Mouse (Mus musculus) B cell, adult 2 months (primary cell): ENCODE data around the gene Dgkq.

ENCODE experiments used
- DNase-seq, 2 experiments: peaks; one replicate each; pipeline ENCODE4 v3.0.0; 2022

Gene Dgkq

DNA sequence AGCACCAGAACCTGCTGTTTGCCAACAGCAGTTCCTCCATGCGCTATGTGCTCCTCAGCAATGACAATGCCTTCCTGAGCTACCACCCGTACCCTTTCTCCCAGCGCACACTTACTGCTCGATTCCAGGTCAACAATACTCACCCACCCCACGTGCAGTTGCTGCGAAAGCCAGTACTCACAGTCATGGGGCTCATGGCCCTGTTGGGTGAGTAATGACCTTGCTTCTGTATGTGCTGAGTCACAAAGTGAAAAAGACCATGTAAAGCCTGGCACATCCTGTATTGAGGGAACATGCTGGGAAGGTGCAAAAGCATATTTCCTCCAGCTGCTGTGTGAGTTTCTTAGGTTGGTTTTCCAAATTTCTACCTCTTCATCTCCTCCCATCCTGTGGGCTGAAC, 11.4 kb upstream of the Dgkq start:
- no peak for DNase-seq

DNA sequence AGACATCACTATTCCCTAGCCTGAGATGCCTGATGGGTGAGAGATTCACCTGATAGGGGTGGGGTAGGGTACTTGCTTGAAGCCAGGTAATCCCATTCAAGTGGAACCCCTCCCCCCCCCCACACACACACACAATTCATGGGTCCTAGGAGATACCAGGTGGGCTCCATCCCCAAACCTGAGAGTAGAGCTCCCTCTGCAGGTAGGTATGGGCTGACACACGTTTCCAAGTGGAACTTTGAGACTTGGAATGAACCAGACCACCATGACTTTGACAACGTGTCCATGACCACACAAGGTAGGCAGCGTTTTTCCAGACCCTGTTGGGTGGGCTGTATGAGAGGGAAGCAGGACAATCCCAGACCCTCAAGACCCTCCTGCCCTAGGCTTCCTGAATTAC, 10.4 kb upstream of the Dgkq start:
- DNase-seq, result no peak

DNA sequence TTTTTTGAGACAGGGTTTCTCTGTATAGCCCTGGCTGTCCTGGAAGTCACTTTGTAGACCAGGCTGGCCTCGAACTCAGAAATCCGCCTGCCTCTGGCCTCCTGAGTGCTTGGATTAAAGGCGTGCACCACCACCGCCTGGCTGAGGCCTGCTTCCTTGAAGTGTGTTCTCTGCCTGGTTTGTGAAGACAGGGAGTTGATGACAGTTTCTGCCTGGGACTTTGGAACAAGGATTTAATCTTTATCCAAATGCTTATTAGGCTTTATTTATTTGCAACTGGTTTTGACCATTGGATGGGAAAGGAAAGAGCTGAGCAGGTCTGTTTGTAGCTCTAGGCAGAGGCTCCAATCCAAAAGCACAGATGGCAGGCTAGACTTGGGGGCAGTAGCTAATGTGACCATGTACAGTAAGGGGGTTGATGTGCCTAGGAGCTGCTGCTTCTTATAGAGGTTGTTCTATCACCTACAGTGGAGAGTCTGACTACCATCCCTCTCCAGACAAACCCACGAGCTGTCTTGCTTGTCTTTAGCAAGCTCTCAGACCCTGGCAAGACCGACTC, 8.9 kb upstream of the Dgkq start:
- DNase-seq, result no peak

- DNase-seq, result no peak
Observed at GRCm38 (mm10) chr5:108677605-108678295, 8.3 kb upstream of the Dgkq start.

GRCm38 (mm10) chr5:108676772-108677498, 7.5 kb upstream of the Dgkq start:
- no peak for DNase-seq

DNA sequence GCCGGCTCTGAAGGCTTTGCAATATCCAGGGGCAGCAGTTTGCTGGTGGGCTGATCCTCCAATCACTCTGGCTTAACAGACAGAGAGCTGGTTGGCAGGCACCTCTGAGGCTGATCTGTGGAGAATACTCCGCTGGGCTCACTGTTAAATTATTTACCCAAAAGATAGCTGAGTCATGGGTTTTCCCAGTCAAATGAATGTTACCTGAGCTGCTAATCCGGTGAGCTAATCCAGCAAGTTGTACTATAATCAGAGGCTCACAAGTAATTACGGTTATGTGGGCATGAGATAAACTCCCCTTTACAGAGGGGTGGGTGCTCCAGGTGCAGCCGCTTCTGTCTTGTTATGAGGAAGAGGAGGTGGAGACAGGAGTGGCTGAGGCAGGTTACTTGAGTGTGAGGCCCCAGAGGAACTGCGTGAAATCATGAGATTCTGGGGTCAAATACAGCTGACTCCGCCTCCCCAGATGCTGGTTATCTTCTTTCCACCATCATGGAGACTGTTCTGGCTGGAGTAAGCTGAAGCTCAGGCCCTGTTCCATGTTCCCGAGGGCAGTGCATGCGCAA, 5.9 kb upstream of the Dgkq start, which contains the start of gene Slc26a1:
TSS of gene Slc26a1 (minus strand) at position 319 of the 566 bp plus-strand sequence.
- no peak for DNase-seq

DNA sequence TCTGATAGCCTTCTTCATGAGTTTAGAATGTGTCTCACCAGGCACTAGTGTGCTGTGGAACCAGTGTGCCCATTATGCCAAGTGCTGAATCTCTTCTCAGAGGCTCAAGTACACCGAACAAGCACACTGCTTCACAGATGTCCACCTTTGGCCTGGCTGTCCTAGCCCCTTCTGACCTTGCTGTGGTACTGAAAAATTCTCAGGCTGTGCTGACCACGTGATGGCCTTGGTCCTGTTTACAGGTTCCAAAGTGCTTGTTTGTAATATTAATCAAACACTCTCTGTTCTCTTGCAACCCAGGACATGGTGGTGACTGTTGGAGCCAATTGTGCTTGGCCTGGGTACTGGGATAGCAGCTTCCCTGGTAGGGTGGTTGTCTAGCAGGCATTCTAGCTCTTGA, 5.2 kb upstream of the Dgkq start:
- DNase-seq, result no peak

DNA sequence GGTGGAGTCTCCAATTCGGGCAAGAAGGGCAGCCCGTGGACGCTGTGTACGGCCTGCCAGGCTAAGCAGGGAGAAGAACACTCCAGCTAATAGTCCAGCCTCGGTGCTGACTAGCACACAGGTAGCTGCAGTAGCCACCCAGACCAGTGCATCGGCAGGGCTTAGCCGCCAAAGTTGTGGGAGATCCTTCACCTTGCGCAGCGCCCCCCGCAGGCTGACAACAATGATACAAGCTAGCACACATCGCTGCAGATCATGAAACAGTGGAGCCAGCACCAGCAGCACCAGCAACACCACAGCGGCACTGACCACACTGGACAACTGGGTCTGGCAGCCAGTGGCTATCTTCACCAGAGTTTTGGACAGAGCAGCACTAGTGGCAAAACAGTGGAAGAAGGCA, 2.3 kb upstream of the Dgkq start:
- peak in 1 of 2 experiments; percentile 17 for DNase-seq

DNA sequence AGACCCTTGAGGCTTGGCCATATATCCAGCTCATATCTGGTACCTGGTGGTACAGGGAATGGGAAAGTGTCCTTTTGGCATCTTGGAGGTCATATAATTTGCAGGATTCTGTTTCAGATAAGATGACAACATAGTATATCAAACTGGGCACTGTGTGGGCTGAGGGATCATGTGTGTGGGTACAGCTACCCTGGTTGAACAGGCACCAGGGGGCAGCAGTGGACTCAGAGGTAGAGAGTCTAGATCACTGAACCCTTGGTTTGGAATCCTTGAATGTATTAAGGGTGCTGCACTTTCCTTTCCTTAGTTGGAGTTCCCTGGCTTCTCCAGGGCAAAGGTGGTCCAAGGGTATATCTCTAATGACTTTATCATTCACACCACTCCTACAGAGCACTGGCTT, 1.3 kb upstream of the Dgkq start:
- peak; percentile 56 to 61 for DNase-seq

- peak in 1 of 2 experiments; percentile 8 for DNase-seq
Observed at GRCm38 (mm10) chr5:108669986-108670385, 514 bp upstream of the Dgkq start.

GRCm38 (mm10) chr5:108668387-108668932, 1.0 kb downstream of the Dgkq start:
- DNase-seq, result no peak

DNA sequence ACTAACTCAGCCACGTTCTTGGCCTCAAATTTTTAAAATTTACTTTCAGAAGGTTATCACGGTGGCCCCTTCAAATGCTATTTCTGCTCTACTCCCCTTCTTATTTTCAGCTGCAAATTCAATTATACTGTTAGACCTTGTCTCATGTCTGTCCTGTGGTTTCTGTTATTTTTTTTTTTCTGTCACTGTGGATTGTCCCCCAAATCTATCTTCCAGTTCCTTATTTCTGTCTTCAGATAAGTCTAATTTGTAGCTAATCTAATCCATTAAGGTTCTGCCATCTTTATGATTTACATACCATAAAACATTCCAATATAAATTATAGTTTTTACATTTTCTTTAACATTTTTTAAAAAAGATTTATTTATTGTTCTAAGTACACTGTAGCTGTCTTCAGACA, 2.1 kb downstream of the Dgkq start:
- no peak for DNase-seq

DNA sequence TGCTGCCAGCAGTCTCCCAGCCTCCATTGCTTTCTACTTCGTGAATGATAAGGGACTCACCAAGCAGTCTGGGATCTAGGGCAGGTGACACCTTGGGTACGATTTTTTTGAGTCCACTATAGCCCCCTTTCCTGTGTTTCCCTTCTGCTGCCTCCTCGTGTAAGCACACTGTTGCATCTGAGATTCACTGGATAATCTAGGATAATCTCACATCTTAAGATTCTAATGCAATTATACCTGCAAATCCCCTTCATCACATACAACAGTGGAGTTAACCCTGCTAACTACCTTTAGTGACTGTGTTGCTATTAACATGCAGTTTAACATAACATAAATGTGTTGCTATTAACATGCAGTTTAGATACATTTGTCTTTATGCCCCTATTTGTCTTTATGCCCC, 4.4 kb downstream of the Dgkq start:
- DNase-seq, result no peak

- DNase-seq, result no peak
Observed at GRCm38 (mm10) chr5:108662772-108663171, 6.7 kb downstream of the Dgkq start.

- DNase-seq, result peak; percentile 92
Observed at GRCm38 (mm10) chr5:108660632-108661268, 8.7 kb downstream of the Dgkq start.

- DNase-seq, result peak in 1 of 2 experiments; percentile 20
Observed at GRCm38 (mm10) chr5:108659698-108660631, 9.5 kb downstream of the Dgkq start, which contains the start of gene Idua. Gene Idua (plus strand): TSS chr5:108660331.

DNA sequence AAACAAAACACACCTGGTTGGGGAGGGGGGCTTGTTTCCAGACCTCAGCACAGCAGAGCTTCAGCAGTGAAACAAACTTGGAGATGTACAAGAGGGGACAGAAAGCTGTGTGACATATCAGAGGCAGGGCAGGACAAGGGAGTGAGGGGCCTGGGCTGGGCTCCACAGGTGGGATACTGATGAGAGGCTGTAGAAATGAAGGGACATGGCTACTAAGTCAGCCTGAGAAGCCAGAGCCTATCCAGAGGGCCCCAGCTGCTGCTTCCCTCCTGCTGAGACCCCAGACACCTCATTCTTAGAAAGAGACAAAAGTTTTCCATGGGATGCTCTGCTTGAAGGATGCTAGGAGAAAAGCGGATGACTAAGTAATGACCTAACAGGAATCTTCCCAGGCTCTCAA, 10.9 kb downstream of the Dgkq start:
- no peak for DNase-seq

- no peak for DNase-seq
Observed at GRCm38 (mm10) chr5:108657406-108657805, 12.1 kb downstream of the Dgkq start.

DNA sequence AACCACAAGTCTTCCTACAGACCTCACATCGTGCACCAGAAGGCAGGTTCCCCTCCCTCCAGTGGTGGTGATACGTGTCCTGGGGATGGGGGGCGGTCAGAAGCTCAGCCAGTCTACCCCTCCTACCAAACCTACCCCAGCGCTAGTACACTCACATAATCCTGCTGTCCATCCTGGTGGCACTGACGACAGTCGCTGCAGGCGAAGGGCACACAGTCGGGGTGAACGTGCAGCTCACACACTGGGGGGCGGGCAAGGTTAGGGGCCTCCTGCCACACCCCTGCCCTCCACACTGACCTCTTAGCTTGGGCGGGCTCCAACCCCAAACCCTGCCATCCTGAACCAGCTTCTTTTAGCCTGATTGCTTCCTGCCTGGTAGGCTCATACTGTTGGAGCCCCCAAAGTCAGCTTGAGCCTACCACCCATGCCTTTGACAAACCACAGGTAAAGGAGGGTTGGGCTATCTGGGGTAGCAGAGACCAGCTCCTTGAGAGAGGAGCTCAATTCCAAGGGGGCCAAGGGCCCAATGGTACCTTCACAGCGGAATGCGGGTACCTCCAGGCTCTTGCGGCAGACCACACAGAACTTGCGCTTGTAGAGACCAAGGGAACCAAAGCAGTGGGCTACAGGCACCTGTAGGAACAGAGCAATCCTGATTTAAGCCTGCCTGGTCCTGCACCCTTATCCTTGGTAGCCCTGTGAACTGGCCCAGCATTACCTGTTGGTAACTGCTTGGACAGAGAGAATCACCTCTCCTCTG, 13.4 kb downstream of the Dgkq start:
- DNase-seq, result no peak

DNA sequence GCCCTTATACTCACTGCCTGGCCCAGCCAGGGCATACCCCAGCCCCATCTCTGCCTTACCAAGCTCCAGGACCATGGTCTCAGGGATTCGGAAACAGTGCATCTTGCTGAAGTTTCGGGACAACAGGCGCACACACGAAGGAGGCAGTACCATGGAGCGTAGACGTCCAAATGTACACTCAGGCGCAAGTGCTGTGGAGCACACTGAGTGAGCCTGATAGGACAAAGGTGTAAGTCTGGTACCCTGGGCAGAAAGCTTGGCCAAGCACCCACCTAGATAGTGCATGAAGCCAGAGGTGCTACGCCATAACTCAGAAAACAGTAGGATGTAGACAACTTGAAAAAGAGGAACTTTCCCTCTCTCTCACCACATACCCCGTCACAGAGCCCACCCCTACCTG, 14.1 kb downstream of the Dgkq start:
- no peak for DNase-seq

DNA sequence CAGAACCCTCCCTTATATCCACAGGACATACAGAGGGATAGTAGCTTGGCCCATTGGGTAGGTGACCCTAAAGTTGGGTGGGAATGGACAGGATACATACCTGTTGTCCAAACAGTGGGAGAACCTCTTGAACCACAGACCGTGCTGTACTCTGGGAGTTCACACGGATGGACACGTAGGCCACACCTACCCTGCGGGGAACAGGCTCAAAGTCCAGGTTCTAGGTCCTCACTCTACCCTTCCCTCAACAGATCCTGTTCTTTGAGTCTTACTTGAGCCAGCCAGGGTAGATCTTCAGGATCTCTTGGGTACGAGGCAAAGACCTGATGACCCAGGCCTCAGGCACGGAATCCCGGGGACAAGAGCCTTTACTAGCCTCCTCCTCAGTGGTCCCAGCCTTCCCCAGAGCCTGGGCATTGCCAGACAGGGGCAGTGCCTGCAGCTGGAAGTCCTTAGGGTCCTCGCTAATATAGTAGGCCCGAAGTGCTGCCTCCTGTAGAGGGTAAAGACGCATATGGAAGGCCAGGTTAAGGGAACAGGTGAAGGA, 15.0 kb downstream of the Dgkq start:
- no peak for DNase-seq
